Mouse (Mus musculus) layer of hippocampus, adult 2 months (tissue): Measurements from ENCODE around the gene Snrpc. TPM values are rescaled to one million over a fixed set of nuclear protein-coding genes. Genes with fewer than 3 reads are reported as not detected.

Source experiments
- DNase-seq, 2 experiments: peaks; one replicate each; pipeline ENCODE4 v3.0.0; 2022; ENCODE audit warnings: low spot score in 2 of 2
- H3K27ac ChIP-seq: fragments of 200-600 bp; 2 replicates; pipeline ENCODE4 v1.8.1; 2022
- H3K4me3 ChIP-seq: fragments of 200-600 bp; 2 replicates; pipeline ENCODE4 v1.8.1; 2022; ENCODE audit warnings: mild to moderate bottlenecking
- CTCF ChIP-seq: fragments of 200-600 bp; conservative IDR thresholded peaks from 2 replicates; pipeline ENCODE4 v1.8.1; 2022; ENCODE audit warnings: antibody characterized with exemption, mild to moderate bottlenecking, moderate library complexity
- total RNA-seq, 2 experiments: library from RNA; stranded (reverse); gene quantifications; 2 replicates each; pipeline ENCODE4 v1.2.3; 2021

Gene Snrpc
- total RNA-seq, 2 experiments from 2014 or later: 46.7 to 51.1 TPM

DNA sequence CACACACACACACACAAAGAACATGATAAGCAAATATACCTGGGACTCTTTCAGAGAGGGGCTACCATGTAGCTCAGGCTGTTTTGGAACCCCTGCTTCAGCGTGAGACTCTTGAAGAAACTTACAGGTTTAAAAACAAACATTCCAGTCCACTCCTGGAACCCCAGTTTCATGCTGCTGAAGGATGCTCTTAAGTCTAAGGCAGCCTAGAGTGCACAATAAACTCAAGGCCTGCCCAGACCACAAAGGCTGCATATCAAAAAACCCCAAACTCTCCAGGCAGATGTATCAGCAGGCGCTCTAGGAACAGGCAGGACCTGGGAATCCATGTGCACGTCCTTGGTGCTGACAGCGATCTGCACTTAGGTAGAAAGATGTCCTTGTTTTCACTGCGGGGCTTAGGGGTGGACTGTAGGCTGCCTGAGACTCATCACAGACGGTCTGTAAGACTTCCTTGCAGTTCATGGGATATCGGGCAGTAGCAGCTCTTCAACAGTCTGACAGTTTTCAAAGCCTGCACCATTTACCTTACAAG is 33.7 kb upstream of the Snrpc start:
- TF ChIP-seq CTCF: no peak
- DNase-seq: no peak
- H3K4me3 ChIP-seq: no peak overlapping the region
- H3K27ac ChIP-seq: no peak overlapping the region

DNA sequence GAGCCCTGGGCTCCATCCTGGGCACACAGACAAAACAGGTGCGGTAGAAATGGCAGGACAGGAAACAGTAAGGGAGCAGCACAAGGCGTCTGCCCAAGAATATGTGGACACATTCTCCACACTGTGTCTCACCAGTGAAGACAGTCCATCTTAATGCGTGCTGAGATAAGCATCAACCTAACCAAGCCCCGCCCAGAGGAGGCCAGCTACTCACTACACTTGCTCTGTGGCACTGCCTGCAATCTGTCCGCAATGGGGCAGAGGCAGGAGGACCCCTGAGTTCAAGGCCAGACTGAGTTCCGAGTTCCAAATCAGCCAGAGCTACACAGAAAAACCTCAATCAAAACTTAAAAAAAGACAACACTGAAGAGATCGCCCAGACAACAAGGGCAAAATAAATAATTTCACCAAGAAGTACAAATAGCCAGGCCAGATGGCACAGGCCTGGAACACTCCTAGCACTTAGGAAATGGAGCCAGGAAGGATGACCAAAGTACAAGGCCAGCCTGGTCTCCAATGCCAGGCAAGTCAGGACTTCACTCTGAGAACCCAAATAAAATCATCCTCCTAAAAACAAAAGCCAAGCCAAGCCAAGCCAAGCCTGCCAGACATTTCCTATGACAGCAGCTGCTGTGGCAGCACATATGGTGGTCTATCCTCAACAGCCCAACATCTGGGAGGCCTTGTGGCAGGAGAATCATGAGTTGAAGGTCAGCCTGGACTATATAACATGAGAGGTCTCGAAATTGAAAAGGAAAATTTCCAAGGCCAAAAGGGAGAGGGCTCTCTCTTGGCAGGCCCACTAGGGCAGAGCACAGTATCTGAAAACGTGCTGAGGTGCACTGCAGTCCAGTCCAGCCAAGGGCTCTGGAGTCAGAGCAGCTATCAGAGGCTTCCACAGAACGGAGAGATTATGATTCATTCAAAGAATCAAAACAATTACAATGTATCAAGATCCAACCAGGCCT is 32.9 kb upstream of the Snrpc start:
- Histone ChIP-seq H3K27ac (no peak overlapping the region), H3K4me3 (no peak overlapping the region)
- DNase-seq: no peak
- TF ChIP-seq CTCF: no peak

DNA sequence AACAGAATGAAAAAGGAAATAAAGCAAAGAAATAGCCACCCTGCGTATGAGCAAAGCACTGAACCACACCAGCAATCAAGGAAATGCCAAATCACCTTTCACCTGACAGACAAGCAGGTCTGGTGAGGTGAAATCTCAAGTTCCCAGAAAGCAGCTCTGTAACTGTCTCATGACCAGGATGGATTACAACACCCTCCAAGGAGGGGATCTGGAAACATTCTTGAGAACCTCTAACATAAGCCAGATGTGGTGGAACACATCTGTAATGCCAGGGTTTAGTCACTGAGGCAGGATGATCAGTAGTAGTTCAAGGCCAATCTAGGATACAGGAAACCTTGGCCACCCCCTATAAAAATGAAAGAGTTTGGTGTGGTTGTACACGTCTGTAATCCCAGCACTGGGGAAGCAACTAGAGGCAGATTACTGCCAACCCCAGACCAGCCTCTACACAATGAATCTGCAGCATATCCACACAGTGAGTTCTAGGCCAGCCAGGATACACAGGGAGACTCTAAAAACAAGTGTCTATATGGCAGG is 30.3 kb upstream of the Snrpc start:
- no peak overlapping the region for H3K27ac ChIP-seq
- TF ChIP-seq CTCF: no peak
- no peak overlapping the region for H3K4me3 ChIP-seq
- no peak for DNase-seq

DNA sequence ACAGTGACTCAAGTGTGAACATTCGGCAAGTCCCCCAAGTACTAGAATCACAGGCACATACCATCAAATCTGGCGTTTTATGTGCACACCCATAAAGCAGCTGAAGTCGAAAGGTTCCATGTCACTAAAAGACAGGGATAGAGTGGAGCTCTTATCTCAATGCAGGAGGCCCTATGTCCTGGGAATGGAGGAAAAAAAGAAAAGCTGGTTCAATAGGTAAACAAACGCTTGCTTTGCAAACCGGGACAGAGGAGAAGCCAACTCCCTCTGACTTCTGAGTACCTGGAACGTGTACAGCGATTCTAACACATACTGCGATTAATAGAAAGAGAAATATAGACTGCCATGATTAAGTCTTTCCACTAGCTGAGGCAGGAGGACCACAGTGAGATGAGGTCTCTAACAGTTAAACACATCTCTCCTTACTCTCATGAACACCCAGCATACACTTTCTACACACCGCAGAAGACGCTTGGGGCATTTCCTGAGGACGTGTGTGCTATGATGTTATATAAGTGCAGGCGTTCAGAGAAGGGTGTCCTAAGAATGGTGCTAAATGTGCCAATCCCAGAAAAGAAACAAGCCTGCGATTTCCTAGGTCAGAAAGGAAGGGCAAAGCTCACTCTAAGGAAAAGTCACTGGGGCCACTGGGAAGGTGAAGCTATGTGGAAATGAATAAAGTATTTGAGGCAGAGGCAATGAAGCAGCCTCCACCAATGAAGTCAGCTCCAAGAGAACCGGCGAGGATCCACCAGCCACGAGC is 27.2 kb upstream of the Snrpc start:
- Histone ChIP-seq H3K27ac (no peak overlapping the region), H3K4me3 (no peak overlapping the region)
- DNase-seq: no peak
- no peak for TF ChIP-seq CTCF

DNA sequence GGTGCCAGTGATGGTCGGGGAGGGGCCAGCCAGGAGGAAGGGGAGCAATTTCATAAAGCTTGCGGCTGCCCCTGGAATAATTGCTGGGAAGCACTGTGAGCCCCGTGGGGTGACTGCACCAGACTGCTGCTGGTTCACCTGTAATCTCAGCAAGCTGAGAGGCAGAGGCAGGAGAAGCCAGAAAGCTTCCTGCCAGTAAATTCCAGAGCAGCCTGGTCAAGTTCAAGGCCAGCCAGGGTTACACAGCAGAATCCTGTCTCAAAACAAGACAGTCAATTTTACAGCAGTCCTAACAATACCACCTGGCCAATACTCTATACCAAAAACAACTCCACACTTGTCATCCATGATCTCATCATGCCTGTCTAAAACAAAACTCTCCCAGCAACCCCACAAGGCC is 26.0 kb upstream of the Snrpc start:
- Histone ChIP-seq H3K27ac (no peak overlapping the region), H3K4me3 (no peak overlapping the region)
- DNase-seq: no peak
- no peak for TF ChIP-seq CTCF

DNA sequence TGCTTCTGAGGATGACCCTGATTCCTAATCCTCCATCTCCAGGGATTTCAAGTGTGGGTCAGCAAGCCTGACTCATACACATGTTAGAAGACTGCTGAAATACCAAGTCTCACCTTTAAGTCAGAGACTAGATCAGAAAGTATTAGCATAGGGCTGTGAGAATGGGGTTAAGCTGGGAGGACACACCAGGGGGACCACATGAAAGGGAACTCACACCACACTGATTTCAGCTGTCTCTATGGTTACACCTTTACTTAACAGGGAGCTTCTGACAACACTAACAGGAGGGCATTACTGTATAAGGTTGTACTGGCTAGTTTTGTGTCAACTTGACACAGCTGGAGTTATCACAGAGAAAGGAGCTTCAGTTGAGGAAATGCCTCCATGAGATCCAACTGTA is 23.3 kb upstream of the Snrpc start:
- DNase-seq: no peak
- no peak overlapping the region for H3K4me3 ChIP-seq
- no peak for TF ChIP-seq CTCF
- H3K27ac ChIP-seq: no peak overlapping the region

DNA sequence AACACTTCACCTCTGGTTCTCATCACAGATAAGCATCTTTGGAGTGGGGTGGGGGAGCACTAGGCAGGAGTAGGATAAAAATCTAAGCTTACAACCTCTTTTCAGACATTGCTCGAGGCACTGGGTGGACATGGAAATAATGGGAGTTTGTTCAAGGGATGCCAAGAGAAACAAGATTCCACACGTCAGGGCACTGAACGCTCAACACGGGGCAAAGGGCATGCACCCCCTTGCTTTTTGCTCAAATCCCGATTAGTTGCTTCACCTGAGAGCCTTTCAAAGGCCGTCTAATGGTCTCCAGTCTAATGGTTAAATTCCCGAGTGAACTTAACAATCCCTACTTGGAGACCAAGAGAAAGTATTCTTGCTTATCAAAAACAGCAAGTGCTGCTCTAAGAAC is 18.9 kb upstream of the Snrpc start:
- no peak for DNase-seq
- no peak for TF ChIP-seq CTCF
- Histone ChIP-seq H3K27ac (peak overlapping the region; percentile 88; the same call in 1 of the 2 replicates), H3K4me3 (peak overlapping the region; percentile 70)

DNA sequence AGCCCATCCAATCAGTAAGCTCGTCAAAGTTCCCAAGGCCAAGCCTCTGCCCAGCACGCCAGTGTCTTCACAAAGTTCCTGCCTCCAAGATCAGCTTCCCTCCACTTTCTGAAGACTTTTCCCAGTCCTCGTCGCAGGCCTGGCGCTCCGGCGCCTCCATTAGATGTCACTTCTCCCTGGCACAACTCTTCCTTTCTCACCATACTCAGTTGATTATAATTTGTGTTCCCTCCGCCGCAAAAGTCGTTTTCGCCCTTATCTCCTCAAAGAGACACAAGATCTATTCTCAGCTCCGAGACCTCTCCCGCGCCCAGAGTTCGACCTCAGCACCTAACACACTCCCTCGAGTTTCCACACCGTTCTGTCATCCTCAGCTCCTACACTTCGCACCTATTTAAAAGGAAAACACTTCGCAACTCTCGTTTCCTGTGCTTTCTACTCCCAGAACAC is 18.4 kb upstream of the Snrpc start:
- H3K27ac ChIP-seq: peak overlapping the region; percentile 88
- no peak for TF ChIP-seq CTCF
- peak overlapping the region; percentile 70 for H3K4me3 ChIP-seq
- DNase-seq: peak; percentile 26 to 27

DNA sequence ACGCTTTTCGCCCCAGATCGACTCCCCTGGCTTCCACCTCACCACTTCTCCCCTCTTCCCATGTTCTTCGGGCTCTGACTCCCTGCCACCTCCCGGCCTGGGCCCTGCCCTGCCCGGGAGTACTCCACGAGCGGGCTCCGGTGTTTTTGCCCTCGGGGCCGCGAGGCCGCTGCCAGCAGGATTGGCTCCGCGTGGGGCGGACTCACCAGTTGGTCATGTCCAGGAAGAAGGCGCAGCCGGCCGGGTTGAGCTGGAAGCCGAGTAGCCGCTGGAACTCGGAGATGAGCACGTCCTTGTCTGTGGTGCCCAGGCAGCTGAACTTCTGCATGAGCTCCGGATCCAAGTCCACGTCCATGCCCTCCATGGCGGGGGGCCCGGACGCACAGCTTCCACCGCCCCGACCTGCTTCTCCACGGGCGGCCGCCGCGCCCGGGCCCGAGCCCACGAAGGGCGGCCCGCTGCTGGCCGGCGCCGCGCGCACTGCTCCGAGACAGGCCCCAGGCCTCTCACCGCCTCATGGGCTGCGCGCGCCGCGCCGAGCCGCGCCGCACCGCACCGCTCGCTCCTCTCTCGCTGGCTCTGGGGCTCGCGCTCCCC is 17.9 kb upstream of the Snrpc start:
- peak in 1 of 2 experiments; percentile 40 for DNase-seq
- peak overlapping the region; percentile 88 for H3K27ac ChIP-seq
- peak overlapping the region; percentile 70 for H3K4me3 ChIP-seq
- TF ChIP-seq CTCF: no peak

DNA sequence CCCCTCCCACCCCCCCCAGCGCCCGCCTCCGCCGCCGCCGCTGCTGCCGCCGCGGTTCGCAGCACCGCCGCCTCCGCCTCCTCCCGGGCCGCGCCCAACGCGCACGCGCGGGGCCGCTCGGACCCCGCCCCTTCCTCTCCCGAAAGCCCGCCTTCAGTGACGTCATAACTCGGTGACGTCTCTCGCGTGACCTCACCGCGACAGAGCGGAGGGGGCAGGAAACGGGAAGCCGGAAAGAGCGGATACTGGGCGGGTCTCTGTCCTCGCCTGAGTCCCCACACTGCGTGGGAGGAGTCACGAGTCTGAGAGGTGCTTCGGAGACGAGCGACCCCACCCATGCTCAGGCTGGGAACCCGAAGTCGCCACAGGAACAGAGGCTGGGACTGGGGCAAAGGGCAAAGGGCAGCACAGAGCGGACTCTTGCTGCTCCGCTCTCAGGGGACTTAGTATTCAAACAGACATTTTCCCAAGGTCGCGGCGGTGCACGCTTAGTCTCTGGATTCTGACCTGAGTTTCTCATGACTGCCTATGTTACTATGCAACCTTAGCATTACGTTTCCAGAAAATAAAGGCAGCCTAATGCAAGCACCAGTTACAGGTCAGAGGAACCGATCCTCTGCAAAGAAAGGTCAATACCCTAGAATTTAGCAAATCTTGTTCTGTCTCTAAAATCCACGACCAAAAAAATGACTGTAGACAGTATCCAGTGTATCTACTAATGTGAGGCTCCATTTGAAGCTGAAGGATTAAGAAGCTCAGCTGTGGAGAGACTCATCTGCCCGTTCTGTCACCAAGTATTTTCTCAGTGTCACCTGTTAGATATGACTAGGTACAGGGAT is 17.2 kb upstream of the Snrpc start, which contains the start of gene D17Wsu92e:
Gene D17Wsu92e (minus strand): TSS at position 81 of the 839 bp plus-strand sequence.
- Histone ChIP-seq H3K4me3 (peak within 1 kb of the TSS; percentile 80), H3K27ac (peak within 1 kb of the TSS; percentile 97)
- no peak for TF ChIP-seq CTCF
- DNase-seq: peak; percentile 97 to 100

DNA sequence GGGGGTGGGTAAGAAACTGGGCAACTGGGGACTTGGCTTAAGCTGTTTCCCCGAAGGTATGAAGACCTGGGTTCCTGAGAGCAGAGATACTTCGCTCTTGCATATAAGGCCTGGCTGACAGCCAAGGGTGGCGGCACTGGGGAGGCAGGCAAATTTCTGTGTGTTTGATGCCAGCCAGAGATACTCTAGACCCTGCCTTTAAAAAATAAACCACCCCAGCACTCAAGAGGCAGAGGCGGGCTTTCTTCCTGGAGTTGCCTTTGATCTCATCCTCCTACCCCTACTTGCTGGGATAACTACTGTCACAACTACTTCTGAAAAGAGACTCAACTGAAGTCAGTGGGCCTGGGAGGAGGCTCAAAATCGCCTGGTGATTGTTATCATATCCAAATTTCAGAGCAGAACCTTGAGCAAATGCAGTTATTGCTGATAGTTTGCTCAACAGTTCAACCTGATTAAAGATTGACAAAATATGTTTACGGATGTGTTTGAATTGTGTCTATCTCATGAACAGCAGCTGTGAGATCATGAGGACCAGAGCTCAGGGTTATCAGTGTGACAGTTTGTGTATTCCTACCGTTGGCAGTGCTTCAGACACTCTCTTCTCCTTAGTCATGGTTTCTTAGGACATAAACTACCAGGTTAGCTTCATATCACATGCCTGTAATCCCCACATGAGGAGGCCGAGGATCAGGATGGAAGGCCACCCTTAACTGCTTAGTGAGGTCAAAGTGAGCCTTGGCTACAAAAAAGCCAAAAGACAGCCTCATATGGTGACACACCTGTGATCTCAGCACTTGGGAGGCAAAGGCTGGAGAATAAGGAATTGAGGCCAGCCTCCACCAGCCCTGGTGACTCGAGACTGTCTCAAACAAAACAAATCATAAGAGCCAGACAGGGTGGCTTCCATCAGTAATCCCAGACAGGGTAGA is 16.3 kb upstream of the Snrpc start:
- DNase-seq: no peak
- Histone ChIP-seq H3K4me3 (peak overlapping the region; percentile 80), H3K27ac (peak overlapping the region; percentile 97)
- no peak for TF ChIP-seq CTCF
